Mouse (Mus musculus): ENCODE data around the gene Sap30bp. TPM values are rescaled to one million over a fixed set of nuclear protein-coding genes. Genes with fewer than 3 reads are reported as not detected.

The Sap30bp gene
- polyA plus RNA-seq, 1 experiment from 2014 or later = 35.8 TPM

DNA sequence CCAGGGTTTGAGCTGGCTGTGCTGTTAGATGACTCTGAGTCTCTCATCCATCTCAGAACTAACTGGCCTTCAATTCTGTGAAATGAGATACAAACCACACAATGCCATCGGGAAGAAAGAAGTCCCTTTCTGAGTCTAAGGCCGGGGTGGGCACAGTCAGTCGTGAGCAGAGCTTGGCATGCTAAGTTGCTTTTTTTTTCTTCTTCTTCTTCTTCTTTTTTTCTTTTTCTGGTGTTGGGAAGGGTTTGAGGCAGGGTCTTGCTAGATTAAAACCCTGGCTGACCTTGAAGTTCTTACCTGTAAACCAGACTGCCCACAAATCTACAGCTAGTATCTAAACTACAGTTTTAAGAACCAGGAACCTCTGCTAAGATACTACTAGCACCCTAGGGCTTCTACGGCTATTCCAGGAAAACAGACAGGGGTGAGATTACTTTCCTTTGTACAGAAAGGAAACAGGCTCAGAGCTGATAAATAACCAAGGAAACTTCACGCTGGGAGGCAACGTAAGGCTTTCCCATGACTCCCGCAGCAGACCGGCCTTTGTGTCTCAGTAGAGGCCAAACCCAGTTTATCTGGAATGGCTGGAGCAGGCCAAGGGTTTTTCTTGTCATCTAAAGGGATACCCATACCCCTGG lies 71.2 kb downstream of the Sap30bp start:
- 0 out of 2 replicates have a peak, but pooled peaks cover 5% of the 10 kb centered on the region for H3K4me1 ChIP-seq (ENCODE audit: control insufficient read depth, insufficient read depth, low read length)
- no peaks in the 10 kb centered on the region; the same call in 1 of the 2 replicates for H3K9me3 ChIP-seq (ENCODE audit: control insufficient read depth, low read depth, low read length)
- peak overlapping the region; percentile 10 for H3K4me3 ChIP-seq (ENCODE audit: low read depth, low read length)
- H3K36me3 ChIP-seq (ENCODE audit: control insufficient read depth, insufficient read depth, low read length) = peaks cover 17% of the 10 kb centered on the region; the same call in 1 of the 2 replicates
- H3K27ac ChIP-seq (ENCODE audit: low read length) = peak overlapping the region; percentile 79; the same call in 1 of the 2 replicates
- WGBS = 34% methylated on average over 8 of the region's 8 CpGs
- no peak for ATAC-seq (ENCODE audit: insufficient number of reproducible peaks, insufficient read depth, low FRiP score, low read depth)
- no peaks in the 10 kb centered on the region for H3K27me3 ChIP-seq (ENCODE audit: control insufficient read depth, insufficient read depth, low read length)
- no peak overlapping the region; the same call in 1 of the 2 replicates for H3K9ac ChIP-seq (replicated peaks; ENCODE audit: low read depth, low read length)
- peak overlapping the region; percentile 65 for H3K4me2 ChIP-seq (replicated peaks; ENCODE audit: low read depth, low read length)

DNA sequence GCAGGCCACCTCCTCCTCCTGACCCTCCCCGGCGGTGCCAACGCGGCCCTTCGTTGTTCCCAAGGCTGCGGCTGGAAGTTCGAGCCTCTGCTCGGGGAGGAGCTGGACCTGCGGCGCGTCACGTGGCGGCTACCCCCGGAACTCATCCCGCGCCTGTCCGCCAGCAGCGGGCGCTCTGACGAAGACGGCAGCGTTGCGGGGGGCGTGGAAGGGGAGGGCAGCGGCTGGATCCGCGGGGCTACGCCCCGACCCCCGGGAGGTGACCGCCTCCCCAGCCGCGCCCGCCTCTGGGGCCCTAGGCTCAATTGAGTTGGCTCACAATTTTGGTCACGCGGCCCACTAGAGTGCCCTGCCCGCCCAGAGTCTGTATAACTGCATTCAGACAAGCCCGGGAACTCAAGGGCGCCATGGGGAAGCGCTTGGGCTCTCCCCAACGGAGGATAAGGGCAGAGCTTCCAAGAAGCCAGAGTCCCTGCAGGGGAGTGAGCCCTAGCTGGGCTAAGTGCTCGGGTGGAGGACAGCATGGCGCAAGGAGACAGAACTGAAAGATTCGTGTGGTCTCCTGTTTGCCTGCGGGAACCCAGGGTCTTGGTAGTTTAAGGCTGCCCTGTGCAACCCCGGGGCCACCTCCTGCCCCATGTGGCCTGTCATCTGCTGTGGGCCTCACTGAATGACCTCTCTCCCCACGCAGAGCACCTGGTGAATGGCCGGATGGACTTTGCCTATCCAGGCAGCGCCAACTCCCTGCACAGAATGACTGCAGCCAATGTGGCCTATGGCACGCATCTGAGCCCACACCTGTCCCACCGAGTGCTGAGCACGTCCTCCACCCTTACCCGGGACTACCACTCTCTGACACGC lies 72.0 kb downstream of the Sap30bp start:
- no peaks in the 10 kb centered on the region for H3K27me3 ChIP-seq (ENCODE audit: control insufficient read depth, insufficient read depth, low read length)
- peak overlapping the region; percentile 44 for H3K9ac ChIP-seq (replicated peaks; ENCODE audit: low read depth, low read length)
- 0 out of 2 replicates have a peak, but pooled peaks cover 5% of the 10 kb centered on the region for H3K4me1 ChIP-seq (ENCODE audit: control insufficient read depth, insufficient read depth, low read length)
- H3K9me3 ChIP-seq (ENCODE audit: control insufficient read depth, low read depth, low read length) = no peaks in the 10 kb centered on the region; the same call in 1 of the 2 replicates
- 7% methylated on average over 49 of the region's 54 CpGs for WGBS
- peak; percentile 79 for ATAC-seq (ENCODE audit: insufficient number of reproducible peaks, insufficient read depth, low FRiP score, low read depth)
- H3K27ac ChIP-seq (ENCODE audit: low read length) = peak overlapping the region; percentile 79
- H3K36me3 ChIP-seq (ENCODE audit: control insufficient read depth, insufficient read depth, low read length) = peaks cover 23% of the 10 kb centered on the region
- H3K4me2 ChIP-seq (replicated peaks; ENCODE audit: low read depth, low read length) = peak overlapping the region; percentile 65
- H3K4me3 ChIP-seq (ENCODE audit: low read depth, low read length) = peak overlapping the region; percentile 10

DNA sequence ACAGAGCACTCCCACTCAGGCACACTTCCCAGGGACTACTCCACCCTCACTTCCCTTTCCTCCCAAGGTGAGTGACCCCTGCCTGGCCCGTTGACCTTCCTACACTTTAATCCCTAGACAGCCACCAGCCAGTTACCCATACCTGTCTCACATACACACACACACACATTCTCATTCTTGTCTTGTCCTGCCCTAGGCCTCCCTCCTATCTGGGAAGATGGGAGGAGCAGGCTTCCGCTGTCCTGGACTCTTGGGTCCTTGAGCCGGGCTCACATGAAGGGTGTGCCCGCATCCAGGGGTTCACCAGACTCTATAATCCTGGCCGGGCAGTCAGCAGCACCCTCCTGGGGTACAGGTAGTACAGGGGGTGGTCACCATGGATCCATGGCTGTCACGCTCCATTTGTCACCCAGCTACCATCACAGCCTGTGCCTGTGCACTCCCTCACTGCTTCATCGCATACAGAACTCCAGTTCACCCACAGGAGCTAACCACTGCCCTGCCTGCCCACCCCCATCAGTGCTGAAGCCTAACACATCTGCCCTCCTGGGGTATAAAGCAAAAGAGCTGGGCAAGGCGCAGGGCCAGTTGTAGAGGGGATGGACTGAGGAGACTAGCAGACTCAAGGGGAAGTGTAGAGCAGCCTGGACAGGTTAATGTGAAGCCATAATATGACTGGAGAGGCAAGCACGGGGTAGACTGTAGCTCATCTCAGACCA lies 72.8 kb downstream of the Sap30bp start:
- Histone ChIP-seq H3K4me3 (ENCODE audit: low read depth, low read length) (no peak overlapping the region; the same call in 1 of the 2 replicates), H3K9me3 (ENCODE audit: control insufficient read depth, low read depth, low read length) (no peaks in the 10 kb centered on the region; the same call in 1 of the 2 replicates), H3K4me1 (ENCODE audit: control insufficient read depth, insufficient read depth, low read length) (0 out of 2 replicates have a peak, but pooled peaks cover 5% of the 10 kb centered on the region), H3K27me3 (ENCODE audit: control insufficient read depth, insufficient read depth, low read length) (no peaks in the 10 kb centered on the region), H3K4me2 (replicated peaks; ENCODE audit: low read depth, low read length) (peak overlapping the region; percentile 65), H3K36me3 (ENCODE audit: control insufficient read depth, insufficient read depth, low read length) (peaks cover 23% of the 10 kb centered on the region), H3K9ac (replicated peaks; ENCODE audit: low read depth, low read length) (peak overlapping the region; percentile 44; the same call in 1 of the 2 replicates), H3K27ac (ENCODE audit: low read length) (peak overlapping the region; percentile 79; the same call in 1 of the 2 replicates)
- peak; percentile 21; the same call in 1 of the 2 replicates for ATAC-seq (ENCODE audit: insufficient number of reproducible peaks, insufficient read depth, low FRiP score, low read depth)
- 71% methylated on average over 9 of the region's 9 CpGs for WGBS

DNA sequence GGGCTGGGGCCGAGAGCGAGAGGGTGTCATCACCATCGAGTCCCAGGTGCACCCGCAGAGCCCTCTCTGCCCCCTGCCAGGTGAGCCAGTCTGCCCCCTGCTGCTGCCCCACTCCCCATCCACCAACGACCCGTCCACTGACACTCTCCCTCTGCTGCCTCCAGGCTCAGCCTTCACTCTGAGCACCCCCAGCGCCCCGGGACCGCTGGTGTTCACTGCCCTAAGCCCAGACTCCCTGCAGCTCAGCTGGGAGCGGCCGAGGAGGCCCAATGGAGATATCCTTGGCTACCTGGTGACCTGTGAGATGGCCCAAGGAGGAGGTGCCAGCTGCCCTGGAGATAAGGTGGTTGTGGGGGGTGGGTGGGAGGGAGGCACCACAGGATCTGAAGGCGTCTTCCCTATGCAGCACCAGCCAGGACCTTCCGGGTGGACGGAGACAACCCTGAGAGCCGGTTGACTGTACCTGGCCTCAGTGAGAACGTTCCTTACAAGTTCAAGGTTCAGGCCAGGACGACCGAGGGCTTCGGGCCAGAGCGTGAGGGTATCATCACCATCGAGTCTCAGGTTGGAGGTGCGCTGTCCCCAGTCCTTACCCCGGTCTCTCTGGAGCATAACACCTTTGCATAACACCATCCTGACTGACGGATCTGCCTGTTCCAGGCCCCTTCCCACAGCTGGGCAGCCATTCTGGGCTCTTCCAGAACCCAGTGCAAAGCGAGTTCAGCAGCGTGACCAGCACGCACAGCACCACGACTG lies 74.2 kb downstream of the Sap30bp start:
- H3K9me3 ChIP-seq (ENCODE audit: control insufficient read depth, low read depth, low read length) = no peaks in the 10 kb centered on the region; the same call in 1 of the 2 replicates
- WGBS = 86% methylated on average over 28 of the region's 28 CpGs
- no peaks in the 10 kb centered on the region for H3K27me3 ChIP-seq (ENCODE audit: control insufficient read depth, insufficient read depth, low read length)
- H3K9ac ChIP-seq (replicated peaks; ENCODE audit: low read depth, low read length) = no peak overlapping the region
- no peak overlapping the region for H3K4me2 ChIP-seq (replicated peaks; ENCODE audit: low read depth, low read length)
- H3K27ac ChIP-seq (ENCODE audit: low read length) = no peak overlapping the region
- ATAC-seq (ENCODE audit: insufficient number of reproducible peaks, insufficient read depth, low FRiP score, low read depth) = no peak
- H3K4me1 ChIP-seq (ENCODE audit: control insufficient read depth, insufficient read depth, low read length) = peaks cover 13% of the 10 kb centered on the region
- H3K4me3 ChIP-seq (ENCODE audit: low read depth, low read length) = no peak overlapping the region
- peaks cover 23% of the 10 kb centered on the region for H3K36me3 ChIP-seq (ENCODE audit: control insufficient read depth, insufficient read depth, low read length)

DNA sequence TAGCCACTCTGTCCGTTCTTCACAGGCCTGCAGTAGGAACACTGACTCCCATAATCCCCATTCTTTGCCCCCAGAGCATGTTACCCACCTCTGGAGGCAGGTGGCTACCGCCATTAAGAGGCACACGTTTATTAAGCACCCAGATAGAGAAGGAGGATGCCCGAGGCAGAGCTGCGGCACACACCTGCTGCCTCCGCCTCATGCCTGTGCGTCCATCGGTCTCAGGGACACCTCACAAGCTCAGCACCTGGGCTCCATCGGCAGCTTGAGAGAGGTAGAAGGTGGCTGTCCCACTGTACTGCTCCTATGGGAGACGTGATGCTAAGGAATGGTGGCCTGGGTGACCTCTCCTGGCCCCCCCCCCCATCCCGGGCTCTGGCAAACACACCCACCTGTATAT lies 75.3 kb downstream of the Sap30bp start:
- WGBS = 89% methylated on average over 11 of the region's 11 CpGs
- H3K9me3 ChIP-seq (ENCODE audit: control insufficient read depth, low read depth, low read length) = no peaks in the 10 kb centered on the region
- peaks cover 16% of the 10 kb centered on the region for H3K4me1 ChIP-seq (ENCODE audit: control insufficient read depth, insufficient read depth, low read length)
- no peaks in the 10 kb centered on the region for H3K27me3 ChIP-seq (ENCODE audit: control insufficient read depth, insufficient read depth, low read length)
- no peak for ATAC-seq (ENCODE audit: insufficient number of reproducible peaks, insufficient read depth, low FRiP score, low read depth)
- H3K4me3 ChIP-seq (ENCODE audit: low read depth, low read length) = no peak overlapping the region
- no peak overlapping the region for H3K9ac ChIP-seq (replicated peaks; ENCODE audit: low read depth, low read length)
- H3K36me3 ChIP-seq (ENCODE audit: control insufficient read depth, insufficient read depth, low read length) = peaks cover 23% of the 10 kb centered on the region
- H3K4me2 ChIP-seq (replicated peaks; ENCODE audit: low read depth, low read length) = no peak overlapping the region
- H3K27ac ChIP-seq (ENCODE audit: low read length) = no peak overlapping the region

DNA sequence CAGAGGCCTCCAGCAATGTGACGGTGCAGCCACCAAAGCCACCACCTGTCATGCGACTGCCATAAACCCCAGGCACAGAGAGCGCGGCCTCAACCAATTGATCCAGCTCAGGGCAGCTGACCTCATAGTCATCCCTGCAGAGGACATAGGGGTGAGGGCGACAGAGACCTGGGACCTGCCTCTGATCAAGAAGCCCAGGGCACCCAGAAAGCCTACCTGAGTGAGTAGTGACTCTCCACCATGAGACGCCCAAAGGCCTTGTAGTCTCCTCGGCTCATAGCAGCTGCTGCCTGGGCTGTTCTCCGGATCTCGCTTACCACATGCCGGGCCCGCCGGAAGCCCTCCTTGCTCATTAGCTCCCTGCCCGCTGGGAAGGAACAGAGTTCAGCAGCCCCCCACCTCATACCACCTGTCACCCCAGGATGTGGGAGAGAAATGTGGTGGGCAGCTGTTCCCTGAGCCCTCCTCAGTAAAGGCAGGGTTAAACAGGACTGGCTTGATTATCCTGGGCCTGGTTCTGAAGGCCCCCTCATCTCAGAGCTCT lies 75.8 kb downstream of the Sap30bp start:
- Histone ChIP-seq H3K9ac (replicated peaks; ENCODE audit: low read depth, low read length) (no peak overlapping the region), H3K36me3 (ENCODE audit: control insufficient read depth, insufficient read depth, low read length) (peaks cover 23% of the 10 kb centered on the region), H3K4me3 (ENCODE audit: low read depth, low read length) (no peak overlapping the region), H3K4me2 (replicated peaks; ENCODE audit: low read depth, low read length) (no peak overlapping the region), H3K9me3 (ENCODE audit: control insufficient read depth, low read depth, low read length) (no peaks in the 10 kb centered on the region), H3K27ac (ENCODE audit: low read length) (no peak overlapping the region), H3K27me3 (ENCODE audit: control insufficient read depth, insufficient read depth, low read length) (no peaks in the 10 kb centered on the region), H3K4me1 (ENCODE audit: control insufficient read depth, insufficient read depth, low read length) (peaks cover 16% of the 10 kb centered on the region)
- ATAC-seq (ENCODE audit: insufficient number of reproducible peaks, insufficient read depth, low FRiP score, low read depth) = no peak
- 94% methylated on average over 13 of the region's 13 CpGs for WGBS

DNA sequence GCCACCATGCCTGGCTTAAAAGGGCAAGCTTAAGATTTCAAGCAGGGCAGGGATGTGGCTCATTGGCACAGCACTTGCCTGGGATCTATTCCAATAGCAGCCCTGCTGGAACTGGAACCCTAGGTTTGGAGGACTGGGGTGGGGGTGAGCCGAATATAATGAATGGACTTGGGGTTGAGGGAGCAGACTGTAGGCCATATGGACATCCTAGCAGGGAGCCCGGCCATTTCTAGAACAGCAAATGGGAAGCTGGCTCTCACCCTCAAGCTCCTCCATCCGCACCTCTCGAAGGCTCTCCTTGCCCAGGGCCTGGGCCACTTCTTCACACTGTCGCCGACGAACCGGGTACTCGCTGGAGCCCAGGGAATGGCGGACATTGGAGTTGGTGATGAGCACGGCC lies 76.6 kb downstream of the Sap30bp start:
- Histone ChIP-seq H3K4me3 (ENCODE audit: low read depth, low read length) (no peak overlapping the region), H3K9ac (replicated peaks; ENCODE audit: low read depth, low read length) (no peak overlapping the region), H3K4me1 (ENCODE audit: control insufficient read depth, insufficient read depth, low read length) (peaks cover 16% of the 10 kb centered on the region), H3K9me3 (ENCODE audit: control insufficient read depth, low read depth, low read length) (no peaks in the 10 kb centered on the region), H3K27ac (ENCODE audit: low read length) (no peak overlapping the region), H3K27me3 (ENCODE audit: control insufficient read depth, insufficient read depth, low read length) (no peaks in the 10 kb centered on the region), H3K4me2 (replicated peaks; ENCODE audit: low read depth, low read length) (no peak overlapping the region), H3K36me3 (ENCODE audit: control insufficient read depth, insufficient read depth, low read length) (peaks cover 23% of the 10 kb centered on the region)
- 93% methylated on average over 11 of the region's 11 CpGs for WGBS
- no peak for ATAC-seq (ENCODE audit: insufficient number of reproducible peaks, insufficient read depth, low FRiP score, low read depth)

All from stomach, embryonic 14.5 days (tissue).